Mouse (Mus musculus) cerebellum, adult 2 months (tissue): Measurements from ENCODE around the gene Fgfr2.

ENCODE experiments used
- CTCF ChIP-seq: fragments of 200-500 bp; IDR thresholded peaks from 2 replicates; pipeline ENCODE4 v1.5.1; 2011; ENCODE audit warnings: low read depth, mild to moderate bottlenecking, control low read depth, low read length, moderate library complexity, borderline replicate concordance; ENCODE audit not compliant: insufficient read depth
- POLR2A ChIP-seq: fragments of 200-500 bp; IDR thresholded peaks from 2 replicates; pipeline ENCODE4 v1.6.1; 2011; ENCODE audit warnings: low read length, control low read depth, borderline replicate concordance; ENCODE audit not compliant: insufficient read depth

GRCm38 (mm10) chr7:132903796-132904195, 219.4 kb downstream of the Fgfr2 start:
- no peak for TF ChIP-seq CTCF
- TF ChIP-seq POLR2A: no peak
